Mouse (Mus musculus) forebrain, embryonic 16.5 days (tissue): ENCODE measurements around the gene Tmem39a. TPM values are rescaled to one million over a fixed set of nuclear protein-coding genes. Genes with fewer than 3 reads are reported as not detected.
A peak's percentile ranks its signal among the peaks of the same experiment; 100 is the strongest.

Source experiments
- ATAC-seq: fragments of 200-750 bp; cut with Nextera tagmentation; 2 replicates; pipeline ENCODE4 v1.8.0; 2017; ENCODE audit warnings: mild to moderate bottlenecking, moderate library complexity
- H3K27ac ChIP-seq: fragments of 300-500 bp; sonication (generic); 2 replicates; pipeline ENCODE4 v1.5.1; 2014; ENCODE audit warnings: low read length, control low read depth
- H3K27me3 ChIP-seq: fragments of 300-500 bp; sonication (generic); replicated peaks from 2 replicates; pipeline ENCODE4 v1.6.1; 2014; ENCODE audit warnings: low read length; ENCODE audit not compliant: control insufficient read depth, insufficient read depth
- H3K36me3 ChIP-seq: fragments of 300-500 bp; sonication (generic); 2 replicates; pipeline ENCODE4 v1.6.1; 2014; ENCODE audit not compliant: control insufficient read depth, insufficient read depth
- H3K4me1 ChIP-seq: fragments of 300-500 bp; sonication (generic); replicated peaks from 2 replicates; pipeline ENCODE4 v1.6.1; 2014; ENCODE audit warnings: low read length; ENCODE audit not compliant: control insufficient read depth, insufficient read depth
- H3K4me2 ChIP-seq: fragments of 300-500 bp; sonication (generic); 2 replicates; pipeline ENCODE4 v1.6.1; 2014; ENCODE audit warnings: mild to moderate bottlenecking, low read length, control low read depth
- H3K4me3 ChIP-seq: fragments of 300-500 bp; sonication (generic); replicated peaks from 2 replicates; pipeline ENCODE4 v1.5.1; 2014; ENCODE audit warnings: mild to moderate bottlenecking, low read length, control low read depth
- H3K9ac ChIP-seq: fragments of 300-500 bp; sonication (generic); replicated peaks from 2 replicates; pipeline ENCODE4 v1.6.1; 2014; ENCODE audit warnings: low read depth, low read length, control low read depth
- H3K9me3 ChIP-seq: fragments of 300-500 bp; sonication (generic); 2 replicates; pipeline ENCODE4 v1.6.1; 2016; ENCODE audit warnings: low read length; ENCODE audit not compliant: control insufficient read depth
- WGBS: fragments of 180-500 bp; shearing (Covaris S2); extraction: QIAGEN DNeasy Blood & Tissue Kit; methylation state at CpG from one replicate; pipeline ENCODE4 v1.1.7; 2014; 5-methylcytosine and 5-hydroxymethylcytosine counted together
- polyA plus RNA-seq: library from polyadenylated mRNA; unstranded; fragments of >200 nt; fragmentation: Nextera tagmentation; extraction: Ambion mirVana; gene quantifications from 2 replicates; pipeline ENCODE4 v1.2.1, GENCODE M21; 2015

Tmem39a gene
- polyA plus RNA-seq, 1 experiment from 2014 or later = 37.3 TPM

GRCm38 (mm10) chr16:38548000-38548399 is 10.5 kb upstream of the Tmem39a start:
- 74% methylated on average over 1 of the region's 1 CpGs for WGBS
- H3K36me3 ChIP-seq = 0 out of 2 replicates have a peak, but pooled peaks cover 2% of the 10 kb centered on the region
- ATAC-seq = no peak

GRCm38 (mm10) chr16:38549479-38550396 is 8.8 kb upstream of the Tmem39a start, which contains the start of gene Poglut1:
TSS of gene Poglut1 (minus strand) at chr16:38550258.
- Histone ChIP-seq H3K36me3 (0 out of 2 replicates have a peak, but pooled peaks cover 2% of the 10 kb centered on the region), H3K9ac (peak within 1 kb of the TSS; percentile 94)

More at GRCm38 (mm10) chr16:38548000-38548399, 10.5 kb upstream of the Tmem39a start:
- Histone ChIP-seq H3K9me3 (no peaks in the 10 kb centered on the region), H3K4me3 (no peak overlapping the region), H3K9ac (no peak overlapping the region), H3K4me2 (peak overlapping the region; percentile 79; the same call in 1 of the 2 replicates), H3K4me1 (peaks cover 16% of the 10 kb centered on the region), H3K27me3 (no peaks in the 10 kb centered on the region), H3K27ac (no peak overlapping the region)

GRCm38 (mm10) chr16:38555988-38556387 is 2.5 kb upstream of the Tmem39a start:
- no peak overlapping the region for H3K27ac ChIP-seq
- H3K4me3 ChIP-seq = no peak overlapping the region
- no peak overlapping the region for H3K4me2 ChIP-seq
- 90% methylated on average over 3 of the region's 3 CpGs for WGBS
- H3K4me1 ChIP-seq = no peaks in the 10 kb centered on the region
- ATAC-seq = no peak
- H3K36me3 ChIP-seq = no peaks in the 10 kb centered on the region
- peaks cover 26% of the 10 kb centered on the region for H3K27me3 ChIP-seq
- no peaks in the 10 kb centered on the region for H3K9me3 ChIP-seq
- no peak overlapping the region for H3K9ac ChIP-seq

More at GRCm38 (mm10) chr16:38549479-38550396, 8.8 kb upstream of the Tmem39a start, which contains the start of gene Poglut1:
- Histone ChIP-seq H3K27ac (peak within 1 kb of the TSS; percentile 20; the same call in 1 of the 2 replicates), H3K27me3 (peaks cover 4% of the 10 kb centered on the region), H3K9me3 (no peaks in the 10 kb centered on the region), H3K4me1 (peaks cover 16% of the 10 kb centered on the region), H3K4me2 (peak within 1 kb of the TSS; percentile 79), H3K4me3 (peak within 1 kb of the TSS; percentile 92)
- 2% methylated on average over 54 of the region's 54 CpGs for WGBS
- ATAC-seq = peak; percentile 98

DNA sequence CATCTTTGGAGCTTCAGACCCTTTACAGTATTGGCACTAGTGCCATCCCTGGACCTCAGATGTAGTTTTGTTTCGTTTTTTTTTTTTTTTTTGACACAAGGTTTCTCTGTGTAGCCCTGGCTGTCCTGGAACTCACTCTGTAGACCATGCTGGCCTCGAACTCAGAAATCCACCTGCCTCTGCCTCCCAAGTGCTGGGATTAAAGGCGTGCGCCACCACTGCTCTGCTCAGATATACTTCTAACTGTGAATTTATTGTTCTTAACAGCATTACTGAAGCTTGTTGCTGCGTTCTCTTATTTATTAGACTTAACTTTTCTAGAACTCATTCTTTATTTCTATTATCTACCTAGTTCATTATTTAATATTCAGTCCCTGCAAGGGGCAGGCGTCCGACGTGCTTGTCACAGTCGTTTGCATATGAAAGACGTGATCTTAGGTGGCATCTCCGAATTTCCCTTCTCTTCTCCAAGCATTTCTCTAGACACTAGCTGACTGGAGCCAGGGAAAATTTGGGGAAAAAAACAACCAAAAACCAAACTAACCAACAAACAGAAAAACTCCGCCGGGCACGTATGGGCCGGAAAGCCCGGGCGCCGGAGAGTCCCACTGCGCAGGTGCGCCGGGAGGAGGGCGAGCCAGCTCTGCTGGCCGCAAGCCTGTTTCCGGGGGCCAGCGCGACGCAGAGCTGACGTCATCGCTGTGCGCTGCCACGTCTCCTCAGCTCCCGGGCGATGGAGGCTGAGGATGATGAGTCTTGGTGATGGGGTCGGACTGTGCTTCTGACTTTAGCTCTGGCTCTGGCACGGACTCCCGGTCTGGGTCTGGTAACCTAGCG is 3.9 kb downstream of the Tmem39a start:
- H3K9ac ChIP-seq = peak overlapping the region; percentile 93
- H3K27me3 ChIP-seq = peaks cover 12% of the 10 kb centered on the region
- H3K4me1 ChIP-seq = peaks cover 12% of the 10 kb centered on the region
- no peaks in the 10 kb centered on the region for H3K9me3 ChIP-seq
- H3K36me3 ChIP-seq = peaks cover 5% of the 10 kb centered on the region; the same call in 1 of the 2 replicates
- H3K4me2 ChIP-seq = peak overlapping the region; percentile 79
- ATAC-seq = peak; percentile 98
- 7% methylated on average over 37 of the region's 37 CpGs for WGBS
- H3K27ac ChIP-seq = peak overlapping the region; percentile 59
- peak overlapping the region; percentile 93 for H3K4me3 ChIP-seq

DNA sequence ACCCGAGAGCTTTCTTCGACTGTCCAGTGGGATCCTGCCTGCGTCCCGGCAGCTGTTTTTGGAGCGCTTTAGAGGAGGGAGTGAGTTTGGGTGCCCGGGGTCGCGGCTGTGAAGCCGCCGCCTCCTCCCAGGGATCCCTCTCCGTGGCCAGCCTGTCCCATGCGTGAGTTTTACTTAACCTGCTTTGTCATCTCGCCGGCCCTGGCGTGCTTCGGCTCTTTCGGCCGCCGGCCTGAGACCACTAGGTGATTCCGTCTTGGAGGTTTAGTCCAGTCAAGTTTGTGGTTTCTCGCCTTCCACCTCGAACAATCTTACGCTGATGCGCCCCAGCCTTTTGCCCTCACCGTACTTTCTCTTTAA is 4.5 kb downstream of the Tmem39a start:
- Histone ChIP-seq H3K36me3 (peaks cover 5% of the 10 kb centered on the region; the same call in 1 of the 2 replicates), H3K9me3 (no peaks in the 10 kb centered on the region), H3K27ac (peak overlapping the region; percentile 59), H3K4me3 (peak overlapping the region; percentile 93), H3K4me1 (peaks cover 12% of the 10 kb centered on the region), H3K9ac (peak overlapping the region; percentile 93), H3K27me3 (peaks cover 12% of the 10 kb centered on the region), H3K4me2 (peak overlapping the region; percentile 79)
- WGBS = under 1% methylated on average over 25 of the region's 25 CpGs
- ATAC-seq = peak; percentile 77; the same call in 1 of the 2 replicates

- peak overlapping the region; percentile 79 for H3K4me2 ChIP-seq
- ATAC-seq = no peak
- peak overlapping the region; percentile 93 for H3K9ac ChIP-seq
- H3K9me3 ChIP-seq = no peaks in the 10 kb centered on the region
- H3K36me3 ChIP-seq = peaks cover 5% of the 10 kb centered on the region; the same call in 1 of the 2 replicates
- H3K27ac ChIP-seq = no peak overlapping the region
- WGBS = 37% methylated on average over 10 of the region's 10 CpGs
- H3K4me3 ChIP-seq = peak overlapping the region; percentile 93
- peaks cover 12% of the 10 kb centered on the region for H3K4me1 ChIP-seq
- H3K27me3 ChIP-seq = peaks cover 10% of the 10 kb centered on the region
Observed at GRCm38 (mm10) chr16:38563516-38563915, 5.0 kb downstream of the Tmem39a start.

- no peaks in the 10 kb centered on the region for H3K9me3 ChIP-seq
- H3K27ac ChIP-seq = no peak overlapping the region
- no peak overlapping the region for H3K4me2 ChIP-seq
- no peaks in the 10 kb centered on the region for H3K27me3 ChIP-seq
- no peak overlapping the region for H3K9ac ChIP-seq
- no peak overlapping the region for H3K4me3 ChIP-seq
- ATAC-seq = no peak
- 95% methylated on average over 5 of the region's 5 CpGs for WGBS
- H3K4me1 ChIP-seq = peaks cover 12% of the 10 kb centered on the region
- H3K36me3 ChIP-seq = peaks cover 13% of the 10 kb centered on the region; the same call in 1 of the 2 replicates
Observed at GRCm38 (mm10) chr16:38568192-38568591, 9.7 kb downstream of the Tmem39a start.

DNA sequence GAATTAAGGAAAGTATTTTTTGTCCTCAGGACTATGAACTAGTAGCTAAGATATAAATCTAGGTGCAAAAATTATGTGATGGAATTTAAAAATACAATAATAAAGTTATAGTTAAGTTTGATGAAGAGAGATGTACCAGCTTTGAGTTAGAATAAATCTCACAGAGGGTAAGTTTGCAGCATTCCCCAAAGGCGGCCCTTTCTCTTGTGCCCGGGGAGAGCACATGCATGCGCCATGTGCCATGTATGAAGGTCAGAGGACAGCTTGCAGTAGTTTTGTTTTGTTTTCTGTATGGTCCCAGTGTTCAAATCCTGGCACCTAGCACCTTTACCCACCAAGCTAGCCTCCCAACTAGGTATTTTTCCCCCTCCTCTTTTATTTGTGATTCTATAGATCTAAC is 13.0 kb downstream of the Tmem39a start:
- no peak overlapping the region for H3K4me2 ChIP-seq
- ATAC-seq = no peak
- no peaks in the 10 kb centered on the region for H3K27me3 ChIP-seq
- H3K4me1 ChIP-seq = no peaks in the 10 kb centered on the region
- no peak overlapping the region for H3K27ac ChIP-seq
- no peaks in the 10 kb centered on the region for H3K9me3 ChIP-seq
- peaks cover 21% of the 10 kb centered on the region for H3K36me3 ChIP-seq
- 95% methylated on average over 3 of the region's 3 CpGs for WGBS
- H3K4me3 ChIP-seq = no peak overlapping the region
- no peak overlapping the region for H3K9ac ChIP-seq

DNA sequence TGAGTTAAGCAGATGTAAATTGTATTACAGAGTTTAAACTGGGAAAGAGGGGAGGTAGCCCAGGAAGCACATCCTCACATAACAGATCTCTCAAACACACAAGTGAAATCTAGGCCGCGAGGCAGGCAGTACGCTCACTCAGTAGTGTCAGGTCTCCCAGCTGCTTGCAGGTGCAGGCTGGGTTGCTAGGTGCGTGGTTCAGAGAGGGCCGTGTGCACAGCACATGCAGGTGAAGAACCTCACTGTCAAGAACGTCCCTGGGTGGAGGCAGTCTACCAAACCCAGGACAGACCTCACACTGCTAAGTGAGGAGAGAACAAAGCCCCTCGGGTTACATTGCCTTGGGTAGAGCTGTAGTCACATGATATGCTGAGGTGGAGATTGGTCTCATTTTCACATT is 26.3 kb downstream of the Tmem39a start:
- Histone ChIP-seq H3K9ac (no peak overlapping the region), H3K36me3 (peaks cover 18% of the 10 kb centered on the region), H3K9me3 (no peaks in the 10 kb centered on the region), H3K27ac (no peak overlapping the region), H3K4me3 (no peak overlapping the region), H3K4me1 (no peaks in the 10 kb centered on the region), H3K4me2 (no peak overlapping the region), H3K27me3 (no peaks in the 10 kb centered on the region)
- 94% methylated on average over 7 of the region's 7 CpGs for WGBS
- ATAC-seq = no peak
